Mouse (Mus musculus) G1E (cell line): Measurements from ENCODE around the gene Zfp628. TPM values are rescaled to one million over a fixed set of nuclear protein-coding genes. Genes with fewer than 3 reads are reported as not detected.

Source experiments
- ATAC-seq: 2 replicates; pipeline ENCODE4 v1.8.0; 2016; ENCODE audit warnings: mild to moderate bottlenecking; ENCODE audit not compliant: insufficient number of reproducible peaks, poor library complexity, low FRiP score, severe bottlenecking; ENCODE audit errors: extremely low read depth
- DNase-seq: peaks from one replicate; pipeline ENCODE4 v3.0.0; 2012; ENCODE audit warnings: low spot score
- H3K27me3 ChIP-seq: 2 replicates; pipeline ENCODE4 v1.6.1; 2012; ENCODE audit warnings: mild to moderate bottlenecking, low read length, inconsistent platforms; ENCODE audit not compliant: insufficient read depth
- H3K36me3 ChIP-seq: replicated peaks from 2 replicates; pipeline ENCODE3; 2012; ENCODE audit warnings: mild to moderate bottlenecking, inconsistent platforms
- H3K4me1 ChIP-seq: 2 replicates; pipeline ENCODE4 v1.6.1; 2012; ENCODE audit warnings: low read depth, low read length, inconsistent platforms, mixed read lengths; ENCODE audit not compliant: insufficient read depth
- H3K4me3 ChIP-seq: 2 replicates; pipeline ENCODE4 v1.5.1; 2012; ENCODE audit warnings: low read depth, mild to moderate bottlenecking, inconsistent platforms, low read length, moderate library complexity, mixed read lengths
- H3K9me3 ChIP-seq: replicated peaks from 2 replicates; pipeline ENCODE4 v1.6.1; 2012; ENCODE audit warnings: inconsistent platforms
- CTCF ChIP-seq: IDR thresholded peaks from 2 replicates; pipeline ENCODE4 v1.5.1; 2012; ENCODE audit warnings: low read depth, low read length, inconsistent platforms, mixed read lengths
- GATA1 ChIP-seq: IDR thresholded peaks from 2 replicates; pipeline ENCODE4 v1.6.1; 2012; ENCODE audit warnings: borderline replicate concordance, low read length, inconsistent platforms, mixed read lengths
- GATA2 ChIP-seq: IDR thresholded peaks from 2 replicates; pipeline ENCODE4 v1.6.1; 2012; ENCODE audit warnings: low read depth, low read length, inconsistent platforms, borderline replicate concordance
- POLR2AphosphoS5 ChIP-seq: IDR thresholded peaks from 2 replicates; pipeline ENCODE4 v1.6.1; 2012; ENCODE audit warnings: low read depth, low read length, inconsistent platforms; ENCODE audit not compliant: insufficient replicate concordance
- TAL1 ChIP-seq: conservative IDR thresholded peaks from 2 replicates; pipeline ENCODE4 v1.6.1; 2012; ENCODE audit warnings: low read depth, low read length, inconsistent platforms, mixed read lengths
- polyA plus RNA-seq: library from polyadenylated mRNA; stranded (reverse); fragments of >175 nt; gene quantifications from 2 replicates; pipeline ENCODE4 v1.2.3, GENCODE M21; 2012
- total RNA-seq, 2 experiments: library from RNA; stranded (forward) in 1 of 2; stranded (reverse) in 1 of 2; fragments of 200-1000 nt in 1 of 2; fragments of >200 nt in 1 of 2; fragmentation: Nextera tagmentation in 1 of 2; gene quantifications; 2 replicates each; pipeline ENCODE4 v1.2.3; 2014 to 2017

Gene Zfp628
- total and polyA plus RNA-seq, 3 experiments, result 1.6 to 35.7 (median 13.9) TPM

- DNase-seq, result no peak
- Histone ChIP-seq H3K4me1 (no peaks in the 10 kb centered on the region), H3K27me3 (peaks cover 11% of the 10 kb centered on the region), H3K9me3 (no peaks in the 10 kb centered on the region), H3K36me3 (no peaks in the 10 kb centered on the region), H3K4me3 (no peak overlapping the region)
- no peak for ATAC-seq
- TF ChIP-seq CTCF (no peak), GATA2 (no peak), TAL1 (no peak), POLR2AphosphoS5 (no peak), GATA1 (no peak)
These were observed 50.0 kb downstream of the Zfp628 start for GRCm38 (mm10) chr7:4964988-4965387.

DNA sequence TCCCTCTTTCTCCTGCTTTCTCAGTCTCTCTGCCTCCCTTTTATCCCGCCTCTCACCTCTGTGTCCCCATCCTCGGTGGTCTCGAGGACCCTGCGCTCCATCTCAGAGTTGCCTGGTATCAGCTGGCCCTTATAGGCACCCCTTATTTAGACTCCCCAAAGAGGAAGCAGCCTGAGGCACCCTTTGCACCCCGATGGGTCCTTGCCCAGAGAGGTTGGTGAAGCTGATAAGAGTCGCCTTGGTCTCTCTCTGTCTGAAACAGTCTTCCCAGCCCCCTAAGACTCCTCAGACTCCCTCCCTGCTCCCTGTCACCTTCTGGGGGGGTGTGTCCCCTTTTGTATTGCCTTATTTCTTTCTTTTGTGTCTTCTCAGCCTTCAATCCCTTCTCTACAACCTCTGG lies 56.1 kb downstream of the Zfp628 start, which contains the start of gene Sbk3:
Sbk3 (minus strand) TSS at position 101 of the 400 bp plus-strand sequence.
- Histone ChIP-seq H3K4me1 (peaks cover 2% of the 10 kb centered on the region; the same call in 1 of the 2 replicates), H3K27me3 (peaks cover 26% of the 10 kb centered on the region), H3K36me3 (no peaks in the 10 kb centered on the region), H3K9me3 (no peaks in the 10 kb centered on the region), H3K4me3 (no peak within 1 kb of the TSS)
- ATAC-seq (no peak), DNase-seq (no peak)
- TF ChIP-seq GATA1 (no peak), TAL1 (no peak), CTCF (no peak)

Other genes with a start within 250 kb of the Zfp628 start
Only the 20 nearest of the 33 such genes appear.
- not detected in 2 replicates for gene Tmem190, start 132.3 kb upstream of the Zfp628 start, total RNA-seq (2014; fragmentation: Nextera tagmentation)
- 0.41 TPM in 1 of 2 replicates, not detected in the other for gene Tmem190, start 132.3 kb upstream of the Zfp628 start, total RNA-seq (2017)
- gene Tmem190, start 132.3 kb upstream of the Zfp628 start, polyA plus RNA-seq, result not detected in 2 replicates
- 1.7 and 4.7 TPM in 2 replicates for gene Tmem238, start 125.6 kb upstream of the Zfp628 start, total RNA-seq (2014; fragmentation: Nextera tagmentation)
- gene Tmem238, start 125.6 kb upstream of the Zfp628 start, total RNA-seq (2017), result 6.8 and 12.1 TPM in 2 replicates
- gene Tmem238, start 125.6 kb upstream of the Zfp628 start, polyA plus RNA-seq, result 40.6 and 61.2 TPM in 2 replicates
- gene Rpl28, start 122.3 kb upstream of the Zfp628 start, total RNA-seq (2014; fragmentation: Nextera tagmentation), result 1,543 and 2,339 TPM in 2 replicates
- 548 and 573 TPM in 2 replicates for gene Rpl28, start 122.3 kb upstream of the Zfp628 start, total RNA-seq (2017)
- 5,642 and 5,886 TPM in 2 replicates for gene Rpl28, start 122.3 kb upstream of the Zfp628 start, polyA plus RNA-seq
- gene Ube2s, start 102.6 kb upstream of the Zfp628 start, total RNA-seq (2014; fragmentation: Nextera tagmentation), result 538 and 670 TPM in 2 replicates
- gene Ube2s, start 102.6 kb upstream of the Zfp628 start, total RNA-seq (2017), result 171 and 195 TPM in 2 replicates
- gene Ube2s, start 102.6 kb upstream of the Zfp628 start, polyA plus RNA-seq, result 210 and 243 TPM in 2 replicates
- not detected in 2 replicates for gene Shisa7, start 70.5 kb upstream of the Zfp628 start, total RNA-seq (2014; fragmentation: Nextera tagmentation)
- 0.06 and 0.22 TPM in 2 replicates for gene Shisa7, start 70.5 kb upstream of the Zfp628 start, total RNA-seq (2017)
- gene Shisa7, start 70.5 kb upstream of the Zfp628 start, polyA plus RNA-seq, result not detected in 2 replicates
- gene Isoc2b, start 45.0 kb upstream of the Zfp628 start, total RNA-seq (2014; fragmentation: Nextera tagmentation), result 7.6 and 9.1 TPM in 2 replicates
- 34.4 and 40.1 TPM in 2 replicates for gene Isoc2b, start 45.0 kb upstream of the Zfp628 start, total RNA-seq (2017)
- gene Isoc2b, start 45.0 kb upstream of the Zfp628 start, polyA plus RNA-seq, result 5.3 and 8.1 TPM in 2 replicates
- gene Isoc2a, start 38.1 kb upstream of the Zfp628 start, total RNA-seq (2014; fragmentation: Nextera tagmentation), result 1.9 and 3.4 TPM in 2 replicates
- gene Isoc2a, start 38.1 kb upstream of the Zfp628 start, total RNA-seq (2017), result 7.5 and 10.4 TPM in 2 replicates
- 6.3 and 16.2 TPM in 2 replicates for gene Isoc2a, start 38.1 kb upstream of the Zfp628 start, polyA plus RNA-seq
- gene Gm36210, start 8.7 kb upstream of the Zfp628 start, total RNA-seq (2014; fragmentation: Nextera tagmentation), result not detected in 2 replicates
- gene Gm36210, start 8.7 kb upstream of the Zfp628 start, total RNA-seq (2017), result not detected in 2 replicates
- not detected in 2 replicates for gene Gm36210, start 8.7 kb upstream of the Zfp628 start, polyA plus RNA-seq
- 2.0 and 3.6 TPM in 2 replicates for gene Nat14, start 6.8 kb downstream of the Zfp628 start, total RNA-seq (2014; fragmentation: Nextera tagmentation)
- gene Nat14, start 6.8 kb downstream of the Zfp628 start, total RNA-seq (2017), result 0.41 and 1.1 TPM in 2 replicates
- gene Nat14, start 6.8 kb downstream of the Zfp628 start, polyA plus RNA-seq, result 0.85 and 1.2 TPM in 2 replicates
- gene Ssc5d, start 10.6 kb downstream of the Zfp628 start, total RNA-seq (2014; fragmentation: Nextera tagmentation), result 0.15 TPM in 1 of 2 replicates, not detected in the other
- 0.05 TPM in 1 of 2 replicates, not detected in the other for gene Ssc5d, start 10.6 kb downstream of the Zfp628 start, total RNA-seq (2017)
- 0.02 and 0.08 TPM in 2 replicates for gene Ssc5d, start 10.6 kb downstream of the Zfp628 start, polyA plus RNA-seq
- gene Sbk2, start 49.2 kb downstream of the Zfp628 start, total RNA-seq (2014; fragmentation: Nextera tagmentation), result not detected in 2 replicates
- gene Sbk2, start 49.2 kb downstream of the Zfp628 start, total RNA-seq (2017), result 0.06 and 0.11 TPM in 2 replicates
- not detected in 2 replicates for gene Sbk2, start 49.2 kb downstream of the Zfp628 start, polyA plus RNA-seq
- not detected in 2 replicates for gene Sbk3, start 56.0 kb downstream of the Zfp628 start, total RNA-seq (2014; fragmentation: Nextera tagmentation)
- gene Sbk3, start 56.0 kb downstream of the Zfp628 start, total RNA-seq (2017), result 0.06 and 0.11 TPM in 2 replicates
- not detected in 2 replicates for gene Sbk3, start 56.0 kb downstream of the Zfp628 start, polyA plus RNA-seq
- gene Zfp579, start 80.9 kb downstream of the Zfp628 start, total RNA-seq (2014; fragmentation: Nextera tagmentation), result 9.9 TPM in 1 of 2 replicates, not detected in the other
- 0.71 and 0.87 TPM in 2 replicates for gene Zfp579, start 80.9 kb downstream of the Zfp628 start, total RNA-seq (2017)
- 4.1 and 4.2 TPM in 2 replicates for gene Zfp579, start 80.9 kb downstream of the Zfp628 start, polyA plus RNA-seq
- gene Zfp524, start 99.2 kb downstream of the Zfp628 start, total RNA-seq (2014; fragmentation: Nextera tagmentation), result 9.1 and 11.4 TPM in 2 replicates
- 8.9 and 12.3 TPM in 2 replicates for gene Zfp524, start 99.2 kb downstream of the Zfp628 start, total RNA-seq (2017)
- 37.2 and 38.9 TPM in 2 replicates for gene Zfp524, start 99.2 kb downstream of the Zfp628 start, polyA plus RNA-seq
- gene Fiz1, start 99.5 kb downstream of the Zfp628 start, total RNA-seq (2014; fragmentation: Nextera tagmentation), result 53.4 and 54.4 TPM in 2 replicates
- gene Fiz1, start 99.5 kb downstream of the Zfp628 start, total RNA-seq (2017), result 22.2 and 23.6 TPM in 2 replicates
- 52.7 and 66.6 TPM in 2 replicates for gene Fiz1, start 99.5 kb downstream of the Zfp628 start, polyA plus RNA-seq
- 6.7 TPM in 1 of 2 replicates, not detected in the other for gene Gm44973, start 100.3 kb downstream of the Zfp628 start, total RNA-seq (2014; fragmentation: Nextera tagmentation)
- gene Gm44973, start 100.3 kb downstream of the Zfp628 start, total RNA-seq (2017), result not detected in 2 replicates
- gene Gm44973, start 100.3 kb downstream of the Zfp628 start, polyA plus RNA-seq, result not detected in 2 replicates
- gene Zfp865, start 105.2 kb downstream of the Zfp628 start, total RNA-seq (2014; fragmentation: Nextera tagmentation), result 50.6 and 54.8 TPM in 2 replicates
- gene Zfp865, start 105.2 kb downstream of the Zfp628 start, total RNA-seq (2017), result 17.5 and 19.9 TPM in 2 replicates
- gene Zfp865, start 105.2 kb downstream of the Zfp628 start, polyA plus RNA-seq, result 121 and 146 TPM in 2 replicates
- 1.7 TPM in 1 of 2 replicates, not detected in the other for gene Ccdc106, start 105.3 kb downstream of the Zfp628 start, total RNA-seq (2014; fragmentation: Nextera tagmentation)
- 0.23 TPM in 1 of 2 replicates, not detected in the other for gene Ccdc106, start 105.3 kb downstream of the Zfp628 start, total RNA-seq (2017)
- gene Ccdc106, start 105.3 kb downstream of the Zfp628 start, polyA plus RNA-seq, result 0.13 and 0.21 TPM in 2 replicates
- gene 4632433K11Rik, start 118.9 kb downstream of the Zfp628 start, total RNA-seq (2014; fragmentation: Nextera tagmentation), result 1.2 and 2.4 TPM in 2 replicates
- gene 4632433K11Rik, start 118.9 kb downstream of the Zfp628 start, total RNA-seq (2017), result 0.98 TPM in 1 of 2 replicates, not detected in the other
- not detected in 2 replicates for gene 4632433K11Rik, start 118.9 kb downstream of the Zfp628 start, polyA plus RNA-seq
- 1.7 and 2.5 TPM in 2 replicates for gene Zfp784, start 123.2 kb downstream of the Zfp628 start, total RNA-seq (2014; fragmentation: Nextera tagmentation)
- gene Zfp784, start 123.2 kb downstream of the Zfp628 start, total RNA-seq (2017), result 2.7 and 2.8 TPM in 2 replicates
- gene Zfp784, start 123.2 kb downstream of the Zfp628 start, polyA plus RNA-seq, result 1.3 and 1.6 TPM in 2 replicates